Mouse (Mus musculus) intestine, postnatal 0 days (tissue): Measurements from ENCODE around the gene Tsx. TPM values are rescaled to one million over a fixed set of nuclear protein-coding genes. Genes with fewer than 3 reads are reported as not detected.
"Not testable (repeated sequence)": the region's sequence is repeated elsewhere in the genome, so short reads cannot be mapped to it uniquely, and the experiment has no call there.

ENCODE experiments used
- ATAC-seq: fragments of 200-750 bp; cut with Nextera tagmentation; 2 replicates; pipeline ENCODE4 v1.8.0; 2017; ENCODE audit warnings: mild to moderate bottlenecking, moderate TSS enrichment, moderate library complexity
- H3K27ac ChIP-seq: fragments of 300-500 bp; sonication (generic); 2 replicates; pipeline ENCODE4 v1.5.1; 2014; ENCODE audit warnings: mild to moderate bottlenecking, low read depth, low read length, moderate library complexity
- H3K27me3 ChIP-seq: fragments of 300-500 bp; sonication (generic); replicated peaks from 2 replicates; pipeline ENCODE4 v1.6.1; 2014; ENCODE audit warnings: low read length, mixed read lengths; ENCODE audit not compliant: control insufficient read depth, insufficient read depth
- H3K36me3 ChIP-seq: fragments of 300-500 bp; sonication (generic); 2 replicates; pipeline ENCODE4 v1.6.1; 2014; ENCODE audit warnings: mild to moderate bottlenecking, moderate library complexity; ENCODE audit not compliant: control insufficient read depth, insufficient read depth
- H3K4me1 ChIP-seq: fragments of 300-500 bp; sonication (generic); replicated peaks from 2 replicates; pipeline ENCODE4 v1.6.1; 2014; ENCODE audit warnings: antibody characterized with exemption, low read length, mixed read lengths; ENCODE audit not compliant: control insufficient read depth, insufficient read depth
- H3K4me2 ChIP-seq: fragments of 300-500 bp; sonication (generic); replicated peaks from 2 replicates; pipeline ENCODE4 v1.6.1; 2014; ENCODE audit warnings: low read depth, mild to moderate bottlenecking, moderate library complexity
- H3K4me3 ChIP-seq: fragments of 300-500 bp; sonication (generic); 2 replicates; pipeline ENCODE4 v1.5.1; 2014; ENCODE audit warnings: low read depth, low read length
- H3K9ac ChIP-seq: fragments of 300-500 bp; sonication (generic); 2 replicates; pipeline ENCODE4 v1.6.1; 2014; ENCODE audit warnings: mild to moderate bottlenecking, low read depth, low read length
- H3K9me3 ChIP-seq: fragments of 300-500 bp; sonication (generic); 2 replicates; pipeline ENCODE4 v1.6.1; 2016; ENCODE audit warnings: mixed run types; ENCODE audit not compliant: control insufficient read depth
- CTCF ChIP-seq: sonication (generic); IDR thresholded peaks from 2 replicates; pipeline ENCODE4 v1.5.1; 2016; ENCODE audit warnings: low read depth, mild to moderate bottlenecking, control low read depth, antibody characterized with exemption, moderate library complexity
- WGBS: fragments of 180-500 bp; shearing (Covaris S2); extraction: QIAGEN DNeasy Blood & Tissue Kit; methylation state at CpG from one replicate; pipeline ENCODE4 v1.1.7; 2014; 5-methylcytosine and 5-hydroxymethylcytosine counted together
- polyA plus RNA-seq: library from polyadenylated mRNA; unstranded; fragments of >200 nt; fragmentation: Nextera tagmentation; extraction: Ambion mirVana; gene quantifications from 2 replicates; pipeline ENCODE4 v1.2.1, GENCODE M21; 2015

Gene Tsx
- polyA plus RNA-seq, 1 experiment from 2014 or later = 0.25 TPM

GRCm38 (mm10) chrX:103440803-103441202 is 26.5 kb downstream of the Tsx start:
- Histone ChIP-seq H3K27ac (no peak overlapping the region), H3K4me1 (no peaks in the 10 kb centered on the region), H3K9ac (no peak overlapping the region), H3K9me3 (no peaks in the 10 kb centered on the region), H3K27me3 (0 out of 2 replicates have a peak, but pooled peaks cover 16% of the 10 kb centered on the region), H3K36me3 (no peaks in the 10 kb centered on the region), H3K4me3 (no peak overlapping the region), H3K4me2 (no peak overlapping the region)
- ATAC-seq = no peak
- TF ChIP-seq CTCF = peak; percentile 75
- WGBS = 3% methylated on average over 1 of the region's 1 CpGs

- ATAC-seq = no peak
- TF ChIP-seq CTCF = peak; percentile 78
- no peak overlapping the region for H3K4me2 ChIP-seq
- H3K36me3 ChIP-seq = no peaks in the 10 kb centered on the region
- no peak overlapping the region for H3K4me3 ChIP-seq
- no peak overlapping the region for H3K27ac ChIP-seq
- peaks cover 14% of the 10 kb centered on the region for H3K27me3 ChIP-seq
- H3K4me1 ChIP-seq = no peaks in the 10 kb centered on the region
- no peaks in the 10 kb centered on the region for H3K9me3 ChIP-seq
- no peak overlapping the region for H3K9ac ChIP-seq
- WGBS = 28% methylated on average over 7 of the region's 7 CpGs
These were observed 29.5 kb downstream of the Tsx start for GRCm38 (mm10) chrX:103443755-103444154.

DNA sequence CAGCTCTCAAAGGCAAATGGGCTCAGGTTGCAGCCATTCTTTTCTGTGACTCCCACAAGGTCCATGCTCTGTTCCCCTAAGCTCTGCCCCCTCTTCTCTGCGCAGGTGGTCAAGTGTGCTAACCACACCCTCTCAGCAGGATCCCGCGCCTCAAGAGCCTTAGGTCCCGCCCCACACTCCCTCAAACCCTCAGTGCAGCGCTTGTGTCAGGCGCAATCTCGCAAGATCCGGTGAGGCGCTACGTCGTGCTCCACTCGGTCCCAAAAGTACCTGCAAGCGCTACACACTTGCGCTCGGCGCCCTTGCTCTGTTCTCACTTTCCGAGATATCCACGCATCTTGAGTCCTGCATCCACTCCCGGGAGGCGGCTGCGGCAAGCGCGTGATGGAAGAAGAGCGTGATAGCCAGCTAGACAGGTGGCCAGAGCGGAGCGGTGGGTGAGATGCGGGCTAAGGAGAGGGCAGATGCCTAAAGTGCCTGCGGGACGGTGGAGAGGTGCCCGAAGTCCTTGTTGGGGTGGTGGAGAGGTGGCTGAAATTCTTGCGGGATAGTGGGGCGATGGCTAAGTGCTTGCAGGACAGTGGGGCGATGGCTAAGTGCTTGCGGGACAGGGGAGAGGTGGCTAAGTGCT is 33.4 kb downstream of the Tsx start:
- ATAC-seq = no peak
- no peaks in the 10 kb centered on the region for H3K36me3 ChIP-seq
- H3K27me3 ChIP-seq = peaks cover 14% of the 10 kb centered on the region
- H3K4me2 ChIP-seq = peak overlapping the region; percentile 63
- 10% methylated on average over 34 of the region's 34 CpGs for WGBS
- no peak overlapping the region for H3K9ac ChIP-seq
- no peaks in the 10 kb centered on the region for H3K4me1 ChIP-seq
- H3K9me3 ChIP-seq = no peaks in the 10 kb centered on the region
- H3K27ac ChIP-seq = no peak overlapping the region
- no peak for TF ChIP-seq CTCF
- H3K4me3 ChIP-seq = peak overlapping the region; percentile 32

- H3K9ac ChIP-seq, ATAC-seq, H3K4me3 ChIP-seq, H3K9me3 ChIP-seq, H3K27ac ChIP-seq, H3K4me1 ChIP-seq, H3K36me3 ChIP-seq: not testable (repeated sequence)
- Histone ChIP-seq H3K27me3 (peaks cover 14% of the 10 kb centered on the region), H3K4me2 (peak overlapping the region; percentile 63)
- WGBS = 50% methylated on average over 10 of the region's 13 CpGs
These were observed 34.2 kb downstream of the Tsx start for GRCm38 (mm10) chrX:103448429-103448828.

GRCm38 (mm10) chrX:103448943-103449722 is 34.9 kb downstream of the Tsx start:
- H3K27ac ChIP-seq, H3K4me3 ChIP-seq, H3K9ac ChIP-seq, ATAC-seq, H3K36me3 ChIP-seq, H3K4me1 ChIP-seq, H3K4me2 ChIP-seq, H3K9me3 ChIP-seq: not testable (repeated sequence)
- 65% methylated on average over 17 of the region's 27 CpGs for WGBS
- H3K27me3 ChIP-seq = peaks cover 14% of the 10 kb centered on the region

DNA sequence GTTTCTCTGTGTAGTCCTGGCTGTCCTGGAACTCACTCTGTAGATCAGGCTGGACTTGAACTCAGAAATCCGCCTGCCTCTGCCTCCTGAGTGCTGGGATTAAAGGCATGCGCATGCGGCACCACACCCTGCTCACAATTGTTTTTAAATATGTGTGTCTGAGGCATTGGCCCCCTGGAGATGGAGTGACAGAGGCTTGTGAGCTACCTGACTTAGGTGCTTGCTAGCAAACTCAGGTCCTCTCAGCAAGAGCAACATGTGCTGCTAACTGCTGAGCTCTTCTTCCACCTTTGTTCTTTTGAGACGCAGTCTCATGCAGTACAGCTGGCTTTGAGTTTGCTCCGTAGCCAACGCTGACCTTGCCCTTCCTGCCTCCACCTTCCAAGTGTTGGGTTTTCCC is 38.5 kb downstream of the Tsx start:
- no peak overlapping the region for H3K27ac ChIP-seq
- H3K4me3 ChIP-seq = no peak overlapping the region
- H3K4me2 ChIP-seq = no peak overlapping the region
- WGBS = 73% methylated on average over 6 of the region's 6 CpGs
- H3K9me3 ChIP-seq = no peaks in the 10 kb centered on the region
- H3K9ac ChIP-seq = no peak overlapping the region
- no peaks in the 10 kb centered on the region for H3K4me1 ChIP-seq
- peaks cover 4% of the 10 kb centered on the region for H3K27me3 ChIP-seq
- H3K36me3 ChIP-seq = no peaks in the 10 kb centered on the region
- no peak for ATAC-seq
- no peak for TF ChIP-seq CTCF
